Mouse (Mus musculus) MEL (cell line): ENCODE data around the gene Srf. TPM values are rescaled to one million over a fixed set of nuclear protein-coding genes. Genes with fewer than 3 reads are reported as not detected.

Source experiments
- DNase-seq: peaks from one replicate; pipeline ENCODE4 v3.0.0; 2011; ENCODE audit warnings: low read depth, low spot score
- H3K27ac ChIP-seq: 2 replicates; pipeline ENCODE4 v1.5.1; 2012; ENCODE audit warnings: low read depth, mild to moderate bottlenecking, control low read depth, low read length, moderate library complexity; ENCODE audit not compliant: control insufficient read depth
- H3K27me3 ChIP-seq, 2 experiments: fragments of 150-350 bp in 1 of 2; sonication (generic) in 1 of 2; 2 replicates each; pipeline ENCODE4 v1.6.1; 2012; ENCODE audit warnings: low read length in 2 of 2, mild to moderate bottlenecking in 2 of 2, improper control_type of control experiment in 1 of 2, moderate library complexity in 1 of 2; ENCODE audit not compliant: insufficient read depth in 2 of 2, control insufficient read depth in 1 of 2
- H3K36me3 ChIP-seq, 2 experiments: 2 replicates each; pipeline ENCODE4 v1.6.1; 2012 to 2014; ENCODE audit warnings: low read length in 2 of 2, improper control_type of control experiment in 1 of 2, inconsistent platforms in 1 of 2, mild to moderate bottlenecking in 1 of 2; ENCODE audit not compliant: insufficient read depth in 2 of 2, control insufficient read depth in 1 of 2
- H3K4me1 ChIP-seq, 2 experiments: fragments of 150-350 bp in 1 of 2; sonication (generic) in 1 of 2; 2 replicates each; pipeline ENCODE4 v1.6.1; 2012; ENCODE audit warnings: low read length in 2 of 2, improper control_type of control experiment in 1 of 2, mild to moderate bottlenecking in 1 of 2; ENCODE audit not compliant: insufficient read depth in 2 of 2, control insufficient read depth in 1 of 2
- H3K4me3 ChIP-seq, 2 experiments: fragments of 150-350 bp in 1 of 2; sonication (generic) in 1 of 2; 2 replicates each; pipeline ENCODE4 v1.5.1; 2012; ENCODE audit warnings: low read depth in 2 of 2, low read length in 2 of 2, mild to moderate bottlenecking in 2 of 2, moderate library complexity in 2 of 2, control low read depth in 1 of 2, improper control_type of control experiment in 1 of 2; ENCODE audit not compliant: control insufficient read depth in 1 of 2, insufficient read depth in 1 of 2
- H3K79me2 ChIP-seq: 2 replicates; pipeline ENCODE4 v1.6.1; 2012; ENCODE audit warnings: mild to moderate bottlenecking, low read length, moderate library complexity; ENCODE audit not compliant: control insufficient read depth, poor library complexity, insufficient read depth
- H3K9ac ChIP-seq: 2 replicates; pipeline ENCODE4 v1.6.1; 2012; ENCODE audit warnings: low read depth, mild to moderate bottlenecking, control low read depth, low read length, moderate library complexity; ENCODE audit not compliant: control insufficient read depth, poor library complexity, severe bottlenecking
- H3K9me3 ChIP-seq: fragments of 150-350 bp; sonication (generic); replicated peaks from 2 replicates; pipeline ENCODE4 v1.6.1; 2012; ENCODE audit warnings: mild to moderate bottlenecking, low read length, improper control_type of control experiment, moderate library complexity; ENCODE audit not compliant: insufficient read depth
- BHLHE40 ChIP-seq: IDR thresholded peaks from 2 replicates; pipeline ENCODE4 v1.6.1; 2012; ENCODE audit warnings: low read depth, mild to moderate bottlenecking, inconsistent platforms, low read length, improper control_type of control experiment, borderline replicate concordance
- CHD1 ChIP-seq: IDR thresholded peaks from 2 replicates; pipeline ENCODE4 v1.6.1; 2012; ENCODE audit warnings: low read depth, mild to moderate bottlenecking, inconsistent platforms, low read length, improper control_type of control experiment
- CHD2 ChIP-seq: IDR thresholded peaks from 2 replicates; pipeline ENCODE4 v1.6.1; 2011; ENCODE audit warnings: low read length, improper control_type of control experiment
- CTCF ChIP-seq, 3 experiments: IDR thresholded peaks in 2 of 3; conservative IDR thresholded peaks in 1 of 3; 2 replicates each; pipeline ENCODE4 v1.5.1; 2011 to 2012; ENCODE audit warnings: low read length in 3 of 3, low read depth in 2 of 3, mild to moderate bottlenecking in 2 of 3, improper control_type of control experiment in 1 of 3, inconsistent platforms in 1 of 3, mixed read lengths in 1 of 3, moderate library complexity in 1 of 3; ENCODE audit not compliant: control insufficient read depth in 1 of 3, insufficient read depth in 1 of 3, poor library complexity in 1 of 3, severe bottlenecking in 1 of 3
- E2F4 ChIP-seq: IDR thresholded peaks from 2 replicates; pipeline ENCODE4 v1.6.1; 2011; ENCODE audit warnings: low read depth, low read length, improper control_type of control experiment, borderline replicate concordance
- ELF1 ChIP-seq: IDR thresholded peaks from 2 replicates; pipeline ENCODE4 v1.6.1; 2014; ENCODE audit warnings: low read depth, mild to moderate bottlenecking, inconsistent platforms, low read length, improper control_type of control experiment, moderate library complexity
- EP300 ChIP-seq, 2 experiments: IDR thresholded peaks; 2 replicates each; pipeline ENCODE4 v1.6.1; 2011; ENCODE audit warnings: improper control_type of control experiment in 2 of 2, low read length in 2 of 2, low read depth in 1 of 2, mild to moderate bottlenecking in 1 of 2
- ETS1 ChIP-seq: IDR thresholded peaks from 2 replicates; pipeline ENCODE4 v1.6.1; 2012; ENCODE audit warnings: low read depth, mild to moderate bottlenecking, inconsistent platforms, low read length, improper control_type of control experiment, moderate library complexity
- GABPA ChIP-seq: IDR thresholded peaks from 2 replicates; pipeline ENCODE4 v1.6.1; 2012; ENCODE audit warnings: low read depth, mild to moderate bottlenecking, inconsistent platforms, low read length, improper control_type of control experiment, moderate library complexity
- GATA1 ChIP-seq: IDR thresholded peaks from 2 replicates; pipeline ENCODE4 v1.6.1; 2011; ENCODE audit warnings: low read depth, low read length, improper control_type of control experiment
- HCFC1 ChIP-seq: IDR thresholded peaks from 2 replicates; pipeline ENCODE4 v1.6.1; 2012; ENCODE audit warnings: low read depth, mild to moderate bottlenecking, inconsistent platforms, low read length, improper control_type of control experiment, moderate library complexity
- JUND ChIP-seq: IDR thresholded peaks from 2 replicates; pipeline ENCODE4 v1.6.1; 2011; ENCODE audit warnings: low read depth, mild to moderate bottlenecking, improper control_type of control experiment, low read length
- KAT2A ChIP-seq: conservative IDR thresholded peaks from 2 replicates; pipeline ENCODE4 v1.6.1; 2012; ENCODE audit warnings: low read depth, low read length, improper control_type of control experiment, inconsistent platforms
- MAFK ChIP-seq: IDR thresholded peaks from 2 replicates; pipeline ENCODE4 v1.6.1; 2011; ENCODE audit warnings: low read depth, mild to moderate bottlenecking, low read length, improper control_type of control experiment, borderline replicate concordance
- MAX ChIP-seq: IDR thresholded peaks from 2 replicates; pipeline ENCODE4 v1.6.1; 2011; ENCODE audit warnings: low read length, improper control_type of control experiment
- MAZ ChIP-seq: IDR thresholded peaks from 2 replicates; pipeline ENCODE4 v1.6.1; 2012; ENCODE audit warnings: low read depth, mild to moderate bottlenecking, inconsistent platforms, low read length, improper control_type of control experiment
- MEF2A ChIP-seq: IDR thresholded peaks from 2 replicates; pipeline ENCODE4 v1.6.1; 2014; ENCODE audit warnings: low read depth, mild to moderate bottlenecking, inconsistent platforms, low read length, improper control_type of control experiment; ENCODE audit not compliant: poor library complexity, insufficient replicate concordance, severe bottlenecking; ENCODE audit errors: extremely low read depth
- MXI1 ChIP-seq: IDR thresholded peaks from 2 replicates; pipeline ENCODE4 v1.6.1; 2011; ENCODE audit warnings: mild to moderate bottlenecking, low read depth, low read length, improper control_type of control experiment
- MYC ChIP-seq: IDR thresholded peaks from 2 replicates; pipeline ENCODE4 v1.6.1; 2011; ENCODE audit warnings: low read depth, mild to moderate bottlenecking, low read length, improper control_type of control experiment, moderate library complexity
- NELFE ChIP-seq: IDR thresholded peaks from 2 replicates; pipeline ENCODE4 v1.6.1; 2011; ENCODE audit warnings: low read depth, low read length, improper control_type of control experiment
- NRF1 ChIP-seq: IDR thresholded peaks from 2 replicates; pipeline ENCODE4 v1.6.1; 2014; ENCODE audit warnings: low read depth, mild to moderate bottlenecking, inconsistent platforms, low read length, improper control_type of control experiment, moderate library complexity; ENCODE audit not compliant: poor library complexity, insufficient read depth, severe bottlenecking
- POLR2A ChIP-seq, 2 experiments: IDR thresholded peaks; 2 replicates each; pipeline ENCODE4 v1.6.1; 2011 to 2012; ENCODE audit warnings: low read length in 2 of 2, mild to moderate bottlenecking in 2 of 2, control low read depth in 1 of 2, improper control_type of control experiment in 1 of 2, low read depth in 1 of 2, moderate library complexity in 1 of 2; ENCODE audit not compliant: control insufficient read depth in 1 of 2, insufficient read depth in 1 of 2, poor library complexity in 1 of 2
- POLR2AphosphoS2 ChIP-seq: IDR thresholded peaks from 2 replicates; pipeline ENCODE4 v1.6.1; 2011; ENCODE audit warnings: low read length, improper control_type of control experiment
- POLR2AphosphoS5 ChIP-seq: IDR thresholded peaks from 2 replicates; pipeline ENCODE4 v1.6.1; 2012; ENCODE audit warnings: low read depth, borderline replicate concordance, mild to moderate bottlenecking, inconsistent platforms, low read length, moderate library complexity, mixed read lengths
- RAD21 ChIP-seq: IDR thresholded peaks from 2 replicates; pipeline ENCODE4 v1.6.1; 2011; ENCODE audit warnings: mild to moderate bottlenecking, low read depth, low read length, improper control_type of control experiment
- RCOR1 ChIP-seq: IDR thresholded peaks from 2 replicates; pipeline ENCODE4 v1.6.1; 2012; ENCODE audit warnings: low read depth, mild to moderate bottlenecking, inconsistent platforms, low read length, improper control_type of control experiment
- SIN3A ChIP-seq: IDR thresholded peaks from 2 replicates; pipeline ENCODE4 v1.6.1; 2012; ENCODE audit warnings: low read length, improper control_type of control experiment, inconsistent platforms
- SMC3 ChIP-seq: IDR thresholded peaks from 2 replicates; pipeline ENCODE4 v1.6.1; 2011; ENCODE audit warnings: low read depth, low read length, improper control_type of control experiment
- TAL1 ChIP-seq: IDR thresholded peaks from 2 replicates; pipeline ENCODE4 v1.6.1; 2012; ENCODE audit warnings: mild to moderate bottlenecking, inconsistent platforms, low read length, moderate library complexity, mixed read lengths
- UBTF ChIP-seq: IDR thresholded peaks from 2 replicates; pipeline ENCODE4 v1.6.1; 2012; ENCODE audit warnings: low read depth, mild to moderate bottlenecking, inconsistent platforms, low read length, improper control_type of control experiment, moderate library complexity, borderline replicate concordance; ENCODE audit not compliant: insufficient read depth
- USF1 ChIP-seq: IDR thresholded peaks from 2 replicates; pipeline ENCODE4 v1.6.1; 2014; ENCODE audit warnings: low read depth, mild to moderate bottlenecking, inconsistent platforms, low read length, improper control_type of control experiment, moderate library complexity
- ZC3H11A ChIP-seq: IDR thresholded peaks from 2 replicates; pipeline ENCODE4 v1.6.1; 2012; ENCODE audit warnings: low read depth, mild to moderate bottlenecking, inconsistent platforms, low read length, improper control_type of control experiment
- ZKSCAN1 ChIP-seq: IDR thresholded peaks from 2 replicates; pipeline ENCODE4 v1.6.1; 2012; ENCODE audit warnings: low read depth, mild to moderate bottlenecking, inconsistent platforms, low read length, improper control_type of control experiment, moderate library complexity
- ZMIZ1 ChIP-seq: IDR thresholded peaks from 2 replicates; pipeline ENCODE4 v1.6.1; 2012; ENCODE audit warnings: low read depth, mild to moderate bottlenecking, inconsistent platforms, low read length, improper control_type of control experiment, moderate library complexity
- ZNF384 ChIP-seq: IDR thresholded peaks from 2 replicates; pipeline ENCODE4 v1.6.1; 2012; ENCODE audit warnings: low read depth, mild to moderate bottlenecking, inconsistent platforms, low read length, improper control_type of control experiment
- polyA plus RNA-seq, 2 experiments: library from polyadenylated mRNA; stranded (reverse) in 1 of 2; unstranded in 1 of 2; fragments of >175 nt in 1 of 2; fragments of >200 nt in 1 of 2; gene quantifications; 2 replicates each; pipeline versions ENCODE4 v1.2.1 to v1.2.4; 2012; ENCODE audit warnings: low replicate concordance in 2 of 2, low read depth in 1 of 2; ENCODE audit not compliant: insufficient read length in 2 of 2, insufficient read depth in 1 of 2, missing spikeins in 1 of 2
- total RNA-seq: library from RNA; depleted of rRNA; stranded (reverse); fragments of 300-350 nt; gene quantifications from 2 replicates; pipeline ENCODE4 v1.2.3, GENCODE M21; 2012; rRNA removed

The Srf gene
- 38.9 and 43.9 TPM in 2 replicates for total RNA-seq
- 100 to 1,000 TPM in 1 of 2 experiments, not detected in 1; 114 TPM for polyA plus RNA-seq

- H3K27ac ChIP-seq = peak within 1 kb of the TSS; percentile 27
- TF ChIP-seq RCOR1 (no peak), POLR2AphosphoS2 (no peak), ZC3H11A (no peak), TAL1 (no peak), POLR2A (IDR thresholded peaks at IDR 0.05; ENCODE audit: control insufficient read depth in 1 of 2, insufficient read depth in 1 of 2, low read depth in 1 of 2, low read length in 2 of 2, poor library complexity in 1 of 2) (peak; percentile 77 to 79), RAD21 (no peak), USF1 (no peak), UBTF (no peak), SMC3 (no peak), E2F4 (no peak), CTCF (IDR thresholded peaks at IDR 0.05 in 2 of 3, conservative IDR thresholded peaks at IDR 0.05 in 1 of 3; ENCODE audit: control insufficient read depth in 1 of 3, insufficient read depth in 1 of 3, low read depth in 2 of 3, low read length in 3 of 3, poor library complexity in 1 of 3, severe bottlenecking in 1 of 3) (peak in 2 of 3 experiments; percentile 48 to 59; a peak in 5 of 6 replicates), MYC (no peak), ETS1 (peak; percentile 42; the same call in 1 of the 2 replicates), POLR2AphosphoS5 (no peak), HCFC1 (peak; percentile 77), ZMIZ1 (peak; percentile 79; the same call in 1 of the 2 replicates), MXI1 (peak; percentile 88), ZNF384 (no peak), MAX (peak; percentile 84), KAT2A (no peak; the same call in 1 of the 2 replicates), ELF1 (peak; percentile 77), EP300 (IDR thresholded peaks at IDR 0.05; ENCODE audit: low read depth in 1 of 2, low read length in 2 of 2) (peak in 1 of 2 experiments; percentile 17; a peak in 1 of 4 replicates), MEF2A (no peak), SIN3A (peak; percentile 91), NRF1 (0 out of 2 replicates have a peak, but pooled peaks have one; percentile 17), CHD1 (no peak), CHD2 (peak; percentile 37; the same call in 1 of the 2 replicates), JUND (no peak), NELFE (peak; percentile 83), ZKSCAN1 (no peak), GATA1 (no peak), GABPA (no peak), BHLHE40 (no peak), MAZ (peak; percentile 93), MAFK (no peak)
Measured at GRCm38 (mm10) chr17:46555673-46556583, at the start of gene Srf. TSS of gene Srf (minus strand) at chr17:46556175.

More at GRCm38 (mm10) chr17:46555673-46556583, at the start of gene Srf:
- H3K9me3 ChIP-seq = no peaks in the 10 kb centered on the region
- peak; percentile 98 for DNase-seq
- peaks cover 2 to 14% of the 10 kb centered on the region in 2 experiments; a peak in 3 of 4 replicates for H3K4me1 ChIP-seq
- H3K36me3 ChIP-seq = peaks cover 0 to 9% of the 10 kb centered on the region in 2 experiments; a peak in 2 of 4 replicates
- H3K4me3 ChIP-seq = peak within 1 kb of the TSS; percentile 74 to 88
- H3K79me2 ChIP-seq = peaks cover 26% of the 10 kb centered on the region
- H3K9ac ChIP-seq = peak within 1 kb of the TSS; percentile 99
- no peaks in the 10 kb centered on the region for H3K27me3 ChIP-seq
